Mouse (Mus musculus): ENCODE results near the gene Hdac8. TPM values are rescaled to one million over a fixed set of nuclear protein-coding genes. Genes with fewer than 3 reads are reported as not detected.

Hdac8 gene
- polyA plus RNA-seq, 1 experiment, result 6.4 TPM

DNA sequence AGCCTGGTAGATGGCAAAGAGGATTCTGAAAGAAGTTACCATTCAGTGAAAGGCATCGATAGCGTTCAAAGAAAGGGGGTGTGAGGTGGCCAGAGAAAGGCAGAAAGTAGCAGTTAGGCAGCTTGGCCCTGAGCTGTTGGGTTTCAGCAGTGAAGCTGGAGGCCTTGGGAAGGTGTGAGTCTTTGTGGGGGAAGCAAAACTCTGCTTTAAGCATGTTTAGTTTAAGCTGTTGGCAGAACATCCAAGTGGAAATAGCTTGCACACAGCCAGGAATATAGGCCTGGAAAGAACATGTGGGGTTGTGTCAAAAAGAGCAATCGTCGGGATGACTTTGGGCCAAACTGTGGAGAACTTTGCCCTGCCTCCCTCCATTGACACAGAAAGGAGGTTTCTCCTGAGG is 245.4 kb downstream of the Hdac8 start:
- Histone ChIP-seq H3K4me3 (no peak overlapping the region), H3K36me3 (ENCODE audit: control insufficient read depth, insufficient read depth) (no peaks in the 10 kb centered on the region), H3K79me2 (ENCODE audit: control insufficient read depth, insufficient read depth) (no peaks in the 10 kb centered on the region), H3ac (ENCODE audit: control insufficient read depth, insufficient read length) (no peak overlapping the region), H3K4me2 (ENCODE audit: low read depth) (no peak overlapping the region), H3K27me3 (ENCODE audit: control insufficient read depth, insufficient read depth, insufficient read length) (no peaks in the 10 kb centered on the region)
- no peak for TF ChIP-seq POLR2A (IDR thresholded peaks at IDR 0.05; ENCODE audit: insufficient read length, low read depth)
- no peak for TF ChIP-seq POLR2AphosphoS2 (IDR thresholded peaks at IDR 0.05; ENCODE audit: insufficient read length, low read depth)
- no peak for TF ChIP-seq MYOD1 (IDR thresholded peaks at IDR 0.05; ENCODE audit: control insufficient read depth in 1 of 3, insufficient read length in 2 of 3, low read depth in 2 of 3)
- TF ChIP-seq USF1 (IDR thresholded peaks at IDR 0.05; ENCODE audit: low read depth), result no peak
- no peak for TF ChIP-seq CEBPB (IDR thresholded peaks at IDR 0.05; ENCODE audit: insufficient read depth, poor library complexity, severe bottlenecking)
- TF ChIP-seq TCF12 (IDR thresholded peaks at IDR 0.05; ENCODE audit: insufficient read depth, poor library complexity, severe bottlenecking), result no peak
- no peak for TF ChIP-seq TCF3 (IDR thresholded peaks at IDR 0.05; ENCODE audit: insufficient read length, low read depth)
- TF ChIP-seq MYOG (IDR thresholded peaks at IDR 0.05; ENCODE audit: control insufficient read depth in 1 of 3, insufficient read depth in 1 of 3, insufficient read length in 2 of 3, low read depth in 2 of 3), result no peak
- no peak for TF ChIP-seq MAX (IDR thresholded peaks at IDR 0.05; ENCODE audit: low read depth)
- no peak for TF ChIP-seq SRF (IDR thresholded peaks at IDR 0.05; ENCODE audit: control insufficient read depth, insufficient read length, low read depth)
- no peak for TF ChIP-seq E2F4 (IDR thresholded peaks at IDR 0.05; ENCODE audit: insufficient read depth)
- no peak for TF ChIP-seq REST (IDR thresholded peaks at IDR 0.05; ENCODE audit: insufficient read depth, insufficient read length)

DNA sequence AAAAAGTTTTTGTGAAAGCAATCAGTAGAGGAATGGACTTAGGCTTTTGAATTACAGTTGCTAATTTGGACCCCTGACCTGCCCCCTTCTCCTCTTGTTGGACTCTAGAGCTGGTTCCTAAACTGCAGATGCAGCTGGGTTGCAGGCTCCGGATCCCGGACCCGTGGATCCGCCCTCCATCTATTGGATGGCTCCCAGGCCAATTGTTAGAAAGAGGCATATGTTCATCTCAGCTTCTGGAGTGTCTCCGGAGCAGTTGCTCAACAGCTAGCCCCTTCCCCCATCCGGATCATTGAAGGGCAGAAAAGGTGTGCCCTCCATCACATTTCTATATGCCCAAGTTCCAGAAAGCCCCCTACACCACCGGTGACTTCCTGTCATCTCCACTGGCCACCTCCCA is 251.3 kb downstream of the Hdac8 start:
- Histone ChIP-seq H3K4me2 (ENCODE audit: low read depth) (no peak overlapping the region), H3K4me3 (no peak overlapping the region), H3K27me3 (ENCODE audit: control insufficient read depth, insufficient read depth, insufficient read length) (no peaks in the 10 kb centered on the region), H3K36me3 (ENCODE audit: control insufficient read depth, insufficient read depth) (no peaks in the 10 kb centered on the region), H3K79me2 (ENCODE audit: control insufficient read depth, insufficient read depth) (no peaks in the 10 kb centered on the region), H3ac (ENCODE audit: control insufficient read depth, insufficient read length) (no peak overlapping the region)
- TF ChIP-seq TCF3 (IDR thresholded peaks at IDR 0.05; ENCODE audit: insufficient read length, low read depth) (no peak), USF1 (IDR thresholded peaks at IDR 0.05; ENCODE audit: low read depth) (no peak), POLR2A (IDR thresholded peaks at IDR 0.05; ENCODE audit: insufficient read length, low read depth) (no peak), TCF12 (IDR thresholded peaks at IDR 0.05; ENCODE audit: insufficient read depth, poor library complexity, severe bottlenecking) (no peak), SRF (IDR thresholded peaks at IDR 0.05; ENCODE audit: control insufficient read depth, insufficient read length, low read depth) (no peak), E2F4 (IDR thresholded peaks at IDR 0.05; ENCODE audit: insufficient read depth) (no peak), REST (IDR thresholded peaks at IDR 0.05; ENCODE audit: insufficient read depth, insufficient read length) (no peak), MYOD1 (IDR thresholded peaks at IDR 0.05; ENCODE audit: control insufficient read depth in 1 of 3, insufficient read length in 2 of 3, low read depth in 2 of 3) (no peak), CEBPB (IDR thresholded peaks at IDR 0.05; ENCODE audit: insufficient read depth, poor library complexity, severe bottlenecking) (no peak)

DNA sequence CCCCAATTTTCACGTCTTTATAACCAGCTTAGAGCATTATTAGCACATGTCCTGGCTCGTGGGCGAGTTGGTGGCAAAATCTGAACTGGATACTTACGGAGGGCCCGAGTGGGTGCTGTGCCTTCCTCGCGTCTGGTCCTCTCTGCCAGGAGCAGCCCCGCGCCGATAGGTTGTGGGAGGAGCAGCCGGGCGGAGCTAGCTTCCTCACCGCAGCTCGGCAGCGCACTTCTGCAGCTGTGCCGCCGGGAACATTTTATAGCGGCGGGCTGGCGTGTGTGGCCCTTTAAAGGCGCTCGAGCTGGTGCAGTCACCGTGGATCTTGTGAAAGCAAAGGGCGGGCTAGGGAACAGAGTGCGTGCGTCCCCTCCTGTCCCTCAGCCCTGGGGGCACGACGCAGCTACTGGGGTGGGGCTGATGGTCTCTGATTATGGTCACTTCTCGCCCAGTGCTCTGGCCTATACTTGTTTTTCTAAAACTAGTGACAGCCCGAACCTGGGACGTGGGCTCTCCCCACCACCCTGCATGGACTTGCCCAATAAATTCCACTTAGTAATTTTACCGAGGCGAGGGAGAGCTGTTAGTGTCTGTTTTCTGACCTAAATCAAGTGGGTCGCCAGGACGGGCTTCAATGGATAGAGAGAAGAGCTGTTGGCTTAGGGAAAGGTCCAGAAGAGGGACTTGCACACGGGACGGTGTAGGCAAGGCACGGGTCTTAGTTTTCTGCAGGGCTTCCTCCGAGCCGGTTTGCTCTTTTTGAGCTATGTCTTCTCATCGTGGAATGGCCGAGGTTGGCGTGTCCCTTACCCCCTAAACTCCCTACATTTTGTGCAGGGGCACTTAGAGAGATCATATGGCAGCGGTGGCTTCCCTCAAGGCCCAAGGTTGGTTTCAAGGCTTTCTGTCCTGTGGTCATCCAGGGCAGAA is 253.0 kb downstream of the Hdac8 start, which contains the start of gene Cited1:
Gene Cited1 (minus strand): TSS at position 245 of the 924 bp plus-strand sequence.
- no peaks in the 10 kb centered on the region for H3K27me3 ChIP-seq (ENCODE audit: control insufficient read depth, insufficient read depth, insufficient read length)
- peak within 1 kb of the TSS; percentile 44 for H3ac ChIP-seq (ENCODE audit: control insufficient read depth, insufficient read length)
- H3K4me2 ChIP-seq (ENCODE audit: low read depth), result peak within 1 kb of the TSS; percentile 76
- H3K4me3 ChIP-seq, result peak within 1 kb of the TSS; percentile 23
- no peak for TF ChIP-seq TCF3 (IDR thresholded peaks at IDR 0.05; ENCODE audit: insufficient read length, low read depth)
- peak in 1 of 3 experiments; percentile 63 for TF ChIP-seq MYOD1 (IDR thresholded peaks at IDR 0.05; ENCODE audit: control insufficient read depth in 1 of 3, insufficient read length in 2 of 3, low read depth in 2 of 3)
- TF ChIP-seq POLR2AphosphoS2 (IDR thresholded peaks at IDR 0.05; ENCODE audit: insufficient read length, low read depth), result no peak
- TF ChIP-seq MYOG (IDR thresholded peaks at IDR 0.05; ENCODE audit: control insufficient read depth in 1 of 3, insufficient read depth in 1 of 3, insufficient read length in 2 of 3, low read depth in 2 of 3), result peak in 2 of 3 experiments; percentile 36 to 71
- TF ChIP-seq MAX (IDR thresholded peaks at IDR 0.05; ENCODE audit: low read depth), result no peak
- no peaks in the 10 kb centered on the region for H3K36me3 ChIP-seq (ENCODE audit: control insufficient read depth, insufficient read depth)
- no peaks in the 10 kb centered on the region for H3K79me2 ChIP-seq (ENCODE audit: control insufficient read depth, insufficient read depth)

DNA sequence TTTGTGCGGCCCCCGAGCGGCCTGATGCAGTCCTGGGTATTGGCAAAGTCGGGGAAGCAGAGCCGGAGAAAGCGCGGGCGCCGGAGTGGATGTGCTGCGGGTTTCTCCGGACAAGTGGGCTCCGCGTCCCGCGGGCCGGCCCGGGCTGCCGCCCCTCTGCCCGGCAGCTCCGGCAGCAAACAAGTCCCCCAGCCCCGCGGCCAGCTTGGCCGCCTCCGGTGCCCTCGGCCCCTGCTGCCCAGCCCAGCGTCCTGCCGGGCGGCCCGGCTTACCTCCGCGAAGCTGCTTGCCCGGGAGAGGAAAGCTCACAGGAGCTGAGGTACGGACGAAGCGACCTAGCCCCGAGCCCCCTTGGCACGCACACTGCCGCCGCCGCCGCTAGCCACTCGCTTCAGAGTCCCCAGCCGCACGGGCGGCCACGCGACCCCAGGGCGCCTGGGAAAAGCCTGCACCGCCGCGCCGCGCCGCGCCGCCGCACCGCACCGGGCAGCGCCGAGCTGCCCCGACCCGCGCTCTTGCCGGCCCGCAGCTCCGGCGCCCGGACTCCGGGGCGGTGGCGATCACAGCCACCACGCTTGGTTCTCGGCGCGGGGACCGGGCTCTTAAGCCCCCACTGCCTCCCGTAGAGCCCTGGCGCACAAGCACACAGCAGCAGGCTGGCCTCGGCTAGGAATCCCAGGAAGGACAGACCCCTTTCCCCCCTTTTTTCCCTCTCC is 253.8 kb downstream of the Hdac8 start:
- H3K4me3 ChIP-seq, result peak overlapping the region; percentile 23
- no peak for TF ChIP-seq MYOG (IDR thresholded peaks at IDR 0.05; ENCODE audit: control insufficient read depth in 1 of 3, insufficient read depth in 1 of 3, insufficient read length in 2 of 3, low read depth in 2 of 3)
- no peak for TF ChIP-seq SRF (IDR thresholded peaks at IDR 0.05; ENCODE audit: control insufficient read depth, insufficient read length, low read depth)
- TF ChIP-seq USF1 (IDR thresholded peaks at IDR 0.05; ENCODE audit: low read depth), result no peak
- no peak for TF ChIP-seq CEBPB (IDR thresholded peaks at IDR 0.05; ENCODE audit: insufficient read depth, poor library complexity, severe bottlenecking)
- TF ChIP-seq MAX (IDR thresholded peaks at IDR 0.05; ENCODE audit: low read depth), result no peak
- no peak for TF ChIP-seq E2F4 (IDR thresholded peaks at IDR 0.05; ENCODE audit: insufficient read depth)
- TF ChIP-seq TCF3 (IDR thresholded peaks at IDR 0.05; ENCODE audit: insufficient read length, low read depth), result no peak
- TF ChIP-seq TCF12 (IDR thresholded peaks at IDR 0.05; ENCODE audit: insufficient read depth, poor library complexity, severe bottlenecking), result no peak
- no peak for TF ChIP-seq REST (IDR thresholded peaks at IDR 0.05; ENCODE audit: insufficient read depth, insufficient read length)
- no peak for TF ChIP-seq POLR2A (IDR thresholded peaks at IDR 0.05; ENCODE audit: insufficient read length, low read depth)
- no peak for TF ChIP-seq MYOD1 (IDR thresholded peaks at IDR 0.05; ENCODE audit: control insufficient read depth in 1 of 3, insufficient read length in 2 of 3, low read depth in 2 of 3)
- TF ChIP-seq POLR2AphosphoS2 (IDR thresholded peaks at IDR 0.05; ENCODE audit: insufficient read length, low read depth), result no peak
- no peaks in the 10 kb centered on the region for H3K27me3 ChIP-seq (ENCODE audit: control insufficient read depth, insufficient read depth, insufficient read length)
- no peaks in the 10 kb centered on the region for H3K79me2 ChIP-seq (ENCODE audit: control insufficient read depth, insufficient read depth)
- H3K36me3 ChIP-seq (ENCODE audit: control insufficient read depth, insufficient read depth), result no peaks in the 10 kb centered on the region
- H3K4me2 ChIP-seq (ENCODE audit: low read depth), result peak overlapping the region; percentile 76
- H3ac ChIP-seq (ENCODE audit: control insufficient read depth, insufficient read length), result peak overlapping the region; percentile 44

Data from myocyte (in vitro differentiated cells).